Mouse (Mus musculus): ENCODE data around the gene Ech1. TPM values are rescaled to one million over a fixed set of nuclear protein-coding genes. Genes with fewer than 3 reads are reported as not detected.

The Ech1 gene
- polyA plus RNA-seq, 1 experiment from 2014 or later, result 91.4 TPM

DNA sequence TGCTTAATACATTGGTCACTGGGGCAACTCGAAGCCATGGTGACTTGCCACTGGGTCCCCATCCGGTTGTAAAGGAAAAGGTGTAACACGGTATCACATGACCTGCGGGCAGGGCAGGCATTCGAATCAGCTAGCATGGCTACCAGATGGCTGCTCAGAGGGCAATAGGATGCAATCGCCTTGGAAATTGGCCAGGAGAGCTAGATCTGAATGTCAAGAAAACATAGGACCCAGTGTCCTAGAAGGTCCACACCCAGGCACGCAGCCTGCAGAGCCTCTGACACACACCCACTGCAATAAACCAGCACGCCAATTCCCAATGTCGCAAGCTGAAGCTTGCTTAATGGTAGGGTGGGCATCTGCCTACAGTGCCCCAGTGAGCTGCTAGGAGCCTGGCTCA is 13.3 kb downstream of the Ech1 start:
- Histone ChIP-seq H3K9me3 (replicated peaks) (no peaks in the 10 kb centered on the region), H3K4me1 (no peaks in the 10 kb centered on the region), H3K36me3 (no peaks in the 10 kb centered on the region), H3K4me3 (replicated peaks) (no peak overlapping the region), H3K27me3 (replicated peaks) (no peaks in the 10 kb centered on the region), H3K4me2 (no peak overlapping the region), H3K9ac (replicated peaks) (no peak overlapping the region), H3K27ac (replicated peaks) (no peak overlapping the region)
- no peak for ATAC-seq (ENCODE audit: low FRiP score)
- WGBS, result 67% methylated on average over 9 of the region's 9 CpGs

DNA sequence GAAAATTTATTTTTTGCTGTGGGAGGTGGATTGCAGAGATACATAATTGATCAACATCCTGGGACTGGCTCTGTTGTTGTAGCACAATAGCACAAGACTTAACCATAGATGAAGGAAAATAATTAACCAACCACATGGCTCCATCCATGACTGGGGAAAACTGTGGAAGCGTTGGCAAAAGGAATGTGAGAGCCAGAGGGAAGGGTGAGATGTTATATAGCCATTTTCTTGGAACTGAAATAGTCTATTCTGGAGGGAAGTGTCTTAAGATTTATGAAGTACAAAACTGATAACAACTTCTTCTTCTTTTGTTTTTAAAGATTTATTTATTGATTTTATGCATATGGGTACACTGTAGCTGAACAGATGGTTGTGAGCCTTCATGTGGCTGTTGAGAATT is 22.3 kb downstream of the Ech1 start:
- no peak overlapping the region for H3K4me3 ChIP-seq (replicated peaks)
- no peak overlapping the region for H3K9ac ChIP-seq (replicated peaks)
- no peak overlapping the region for H3K27ac ChIP-seq (replicated peaks)
- H3K36me3 ChIP-seq, result no peaks in the 10 kb centered on the region
- H3K4me2 ChIP-seq, result no peak overlapping the region
- H3K4me1 ChIP-seq, result no peaks in the 10 kb centered on the region
- WGBS, result 64% methylated on average over 1 of the region's 1 CpGs
- no peaks in the 10 kb centered on the region for H3K27me3 ChIP-seq (replicated peaks)
- H3K9me3 ChIP-seq (replicated peaks), result no peaks in the 10 kb centered on the region
- ATAC-seq (ENCODE audit: low FRiP score), result no peak

DNA sequence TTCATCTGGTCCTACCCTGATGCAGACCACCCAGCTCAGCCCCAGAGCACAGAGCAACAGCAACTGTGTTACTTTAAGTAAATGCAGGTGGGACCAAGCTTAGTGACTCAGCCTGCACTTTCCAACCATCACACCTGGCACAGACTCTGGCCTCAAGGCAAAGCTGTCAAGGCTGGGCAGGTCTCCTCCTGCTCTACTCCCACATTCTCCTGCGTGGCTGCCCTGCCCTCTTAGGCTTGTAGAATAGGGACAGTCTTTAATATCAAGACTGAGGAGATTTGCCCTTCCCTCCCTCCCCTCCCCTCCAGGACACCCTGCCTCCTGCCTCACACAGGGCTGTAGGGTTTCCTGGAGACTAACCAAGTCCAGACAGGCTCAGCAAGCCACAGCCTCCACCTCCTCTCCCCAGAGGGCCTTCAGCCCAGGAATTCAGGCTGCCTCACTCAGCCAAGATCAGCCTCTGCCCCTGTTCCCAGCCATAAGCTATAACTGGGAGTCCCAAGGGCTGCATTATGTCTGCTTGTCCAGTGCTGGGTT is 24.8 kb downstream of the Ech1 start:
- Histone ChIP-seq H3K27me3 (replicated peaks) (no peaks in the 10 kb centered on the region), H3K4me2 (no peak overlapping the region), H3K27ac (replicated peaks) (no peak overlapping the region), H3K4me1 (no peaks in the 10 kb centered on the region), H3K36me3 (no peaks in the 10 kb centered on the region), H3K9me3 (replicated peaks) (no peaks in the 10 kb centered on the region), H3K9ac (replicated peaks) (no peak overlapping the region), H3K4me3 (replicated peaks) (no peak overlapping the region)
- ATAC-seq (ENCODE audit: low FRiP score), result no peak
- 44% methylated on average over 1 of the region's 1 CpGs for WGBS

DNA sequence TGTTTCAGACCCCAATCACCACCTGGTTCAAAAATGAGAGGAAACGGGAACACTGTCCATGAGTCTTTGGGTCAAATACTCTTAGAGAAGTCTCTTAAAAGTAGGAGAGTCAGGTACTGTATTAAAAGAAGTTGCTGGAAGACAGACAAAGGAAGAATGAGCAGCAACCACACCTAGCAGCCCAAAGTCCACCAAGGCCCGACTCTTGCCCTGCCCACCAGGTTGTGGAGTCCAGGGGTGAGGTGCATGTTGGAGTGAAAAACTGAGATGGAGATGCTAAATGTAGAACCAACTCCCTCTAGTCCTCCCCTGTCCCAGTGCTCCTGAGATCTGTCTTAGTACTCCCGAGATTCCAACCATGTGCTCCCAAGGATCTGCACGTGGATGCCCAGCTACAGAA is 25.6 kb downstream of the Ech1 start:
- H3K4me1 ChIP-seq, result no peaks in the 10 kb centered on the region
- H3K4me3 ChIP-seq (replicated peaks), result no peak overlapping the region
- H3K9me3 ChIP-seq (replicated peaks), result no peaks in the 10 kb centered on the region
- no peaks in the 10 kb centered on the region for H3K36me3 ChIP-seq
- 81% methylated on average over 4 of the region's 4 CpGs for WGBS
- no peak for ATAC-seq (ENCODE audit: low FRiP score)
- H3K4me2 ChIP-seq, result no peak overlapping the region
- H3K27ac ChIP-seq (replicated peaks), result no peak overlapping the region
- H3K9ac ChIP-seq (replicated peaks), result no peak overlapping the region
- no peaks in the 10 kb centered on the region for H3K27me3 ChIP-seq (replicated peaks)

DNA sequence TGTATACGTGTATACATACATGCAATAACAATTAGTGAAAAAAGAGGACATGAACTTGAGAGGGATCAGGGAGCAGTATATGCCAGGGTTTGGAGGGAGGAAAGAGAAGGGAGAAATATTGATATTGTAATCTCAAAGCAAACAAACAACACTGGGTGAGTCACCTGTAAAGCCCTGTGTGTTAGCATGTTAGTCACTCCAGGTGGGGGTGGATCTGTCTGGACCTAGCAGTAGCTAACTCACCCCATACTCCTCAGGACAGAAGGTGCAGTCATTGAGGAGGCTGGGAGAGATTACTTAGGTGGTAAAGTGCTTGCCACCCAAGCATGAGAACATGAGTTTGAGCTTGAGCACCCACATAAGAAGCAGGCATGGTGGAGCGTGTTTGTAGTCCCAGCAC is 34.9 kb downstream of the Ech1 start:
- Histone ChIP-seq H3K4me3 (replicated peaks) (no peak overlapping the region), H3K27me3 (replicated peaks) (no peaks in the 10 kb centered on the region), H3K4me2 (no peak overlapping the region), H3K36me3 (no peaks in the 10 kb centered on the region), H3K4me1 (peaks cover 11% of the 10 kb centered on the region; the same call in 1 of the 2 replicates), H3K9ac (replicated peaks) (no peak overlapping the region), H3K9me3 (replicated peaks) (no peaks in the 10 kb centered on the region), H3K27ac (replicated peaks) (no peak overlapping the region)
- 91% methylated on average over 2 of the region's 2 CpGs for WGBS
- no peak for ATAC-seq (ENCODE audit: low FRiP score)

DNA sequence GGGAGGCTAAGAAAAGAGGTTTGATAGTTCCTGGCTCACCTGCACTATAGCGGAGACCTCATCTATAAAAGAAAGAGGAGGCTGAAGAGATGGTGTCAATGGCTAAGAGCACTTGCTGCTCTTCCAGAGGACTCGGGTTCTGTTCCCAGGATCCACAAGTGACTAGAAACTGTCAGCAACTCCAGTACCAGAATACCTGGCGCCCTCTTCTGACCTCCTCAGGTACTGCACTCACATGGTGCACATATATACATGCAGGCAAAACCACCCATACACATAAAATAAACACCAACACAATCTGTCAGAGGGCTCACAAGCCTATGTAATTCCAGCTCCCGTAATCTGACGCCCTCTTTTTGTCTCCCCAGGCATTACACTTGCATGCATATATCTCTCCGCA is 35.9 kb downstream of the Ech1 start:
- Histone ChIP-seq H3K4me1 (peaks cover 15% of the 10 kb centered on the region), H3K4me2 (no peak overlapping the region), H3K27me3 (replicated peaks) (no peaks in the 10 kb centered on the region), H3K36me3 (no peaks in the 10 kb centered on the region), H3K9me3 (replicated peaks) (no peaks in the 10 kb centered on the region), H3K9ac (replicated peaks) (no peak overlapping the region), H3K27ac (replicated peaks) (no peak overlapping the region), H3K4me3 (replicated peaks) (no peak overlapping the region)
- 89% methylated on average over 6 of the region's 6 CpGs for WGBS
- no peak for ATAC-seq (ENCODE audit: low FRiP score)

DNA sequence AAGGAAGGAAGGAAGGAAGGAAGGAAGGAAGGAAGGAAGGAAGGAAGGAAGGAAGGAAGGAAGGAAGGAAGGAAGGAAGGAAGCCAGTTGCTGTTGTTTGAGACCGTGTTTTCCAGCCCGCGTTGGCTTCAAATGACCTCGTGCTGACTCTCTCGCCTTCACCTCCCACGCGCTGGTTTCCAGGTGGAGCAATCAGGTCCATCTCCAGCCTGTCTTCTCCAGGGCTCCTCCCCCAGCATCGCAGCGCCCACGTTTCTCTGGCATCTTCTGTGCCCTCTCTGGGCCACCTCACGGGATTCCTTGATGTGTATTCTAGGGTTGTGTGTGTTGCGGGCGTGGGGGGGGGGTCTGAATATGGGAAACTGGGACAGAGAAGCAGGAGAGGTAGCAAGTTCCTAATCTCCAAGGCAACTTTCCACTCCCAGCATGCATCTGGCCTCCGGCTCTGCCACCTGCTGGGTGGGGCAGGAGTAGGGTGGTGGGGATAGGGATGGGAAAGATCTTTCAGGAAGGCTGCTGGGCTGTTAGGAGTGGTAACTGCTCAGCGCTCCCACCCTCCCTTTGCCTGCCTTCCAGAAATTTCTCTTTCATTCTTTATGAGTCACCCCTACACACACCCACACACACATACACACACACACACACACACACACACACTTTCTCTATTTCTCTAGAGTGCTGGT is 37.9 kb downstream of the Ech1 start:
- ATAC-seq (ENCODE audit: low FRiP score), result no peak
- WGBS, result 88% methylated on average over 15 of the region's 15 CpGs
- no peaks in the 10 kb centered on the region for H3K9me3 ChIP-seq (replicated peaks)
- H3K36me3 ChIP-seq, result no peaks in the 10 kb centered on the region
- no peak overlapping the region for H3K4me3 ChIP-seq (replicated peaks)
- no peak overlapping the region for H3K9ac ChIP-seq (replicated peaks)
- H3K27me3 ChIP-seq (replicated peaks), result no peaks in the 10 kb centered on the region
- H3K4me2 ChIP-seq, result no peak overlapping the region
- H3K4me1 ChIP-seq, result peaks cover 22% of the 10 kb centered on the region
- H3K27ac ChIP-seq (replicated peaks), result no peak overlapping the region

DNA sequence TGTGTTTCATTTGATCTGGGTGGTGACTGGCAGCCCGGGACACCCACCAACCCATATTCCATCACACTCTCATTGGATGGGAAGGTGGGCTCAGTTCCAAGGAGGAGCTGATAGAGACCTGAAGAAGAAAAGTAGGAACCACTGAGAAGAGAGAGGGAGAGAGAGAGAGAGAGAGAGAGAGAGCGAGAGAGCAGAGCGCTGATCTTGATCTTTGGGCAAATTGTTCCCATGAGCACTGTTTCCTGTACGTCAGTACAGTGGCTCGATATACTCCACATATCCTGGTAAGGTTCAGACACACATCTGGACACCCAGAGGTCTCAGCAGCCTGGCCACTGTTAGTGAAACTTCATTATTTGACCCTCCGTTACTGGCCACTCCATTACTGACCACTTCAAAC is 38.5 kb downstream of the Ech1 start, which contains the start of gene Lgals7:
Gene Lgals7 (plus strand): TSS at position 314 of the 400 bp plus-strand sequence.
- Histone ChIP-seq H3K27me3 (replicated peaks) (no peaks in the 10 kb centered on the region), H3K9ac (replicated peaks) (no peak within 1 kb of the TSS), H3K27ac (replicated peaks) (no peak within 1 kb of the TSS), H3K36me3 (no peaks in the 10 kb centered on the region), H3K9me3 (replicated peaks) (no peaks in the 10 kb centered on the region), H3K4me2 (peak within 1 kb of the TSS; percentile 19; the same call in 1 of the 2 replicates), H3K4me3 (replicated peaks) (no peak within 1 kb of the TSS), H3K4me1 (peaks cover 22% of the 10 kb centered on the region)
- ATAC-seq (ENCODE audit: low FRiP score), result no peak
- WGBS, result 68% methylated on average over 6 of the region's 6 CpGs

DNA sequence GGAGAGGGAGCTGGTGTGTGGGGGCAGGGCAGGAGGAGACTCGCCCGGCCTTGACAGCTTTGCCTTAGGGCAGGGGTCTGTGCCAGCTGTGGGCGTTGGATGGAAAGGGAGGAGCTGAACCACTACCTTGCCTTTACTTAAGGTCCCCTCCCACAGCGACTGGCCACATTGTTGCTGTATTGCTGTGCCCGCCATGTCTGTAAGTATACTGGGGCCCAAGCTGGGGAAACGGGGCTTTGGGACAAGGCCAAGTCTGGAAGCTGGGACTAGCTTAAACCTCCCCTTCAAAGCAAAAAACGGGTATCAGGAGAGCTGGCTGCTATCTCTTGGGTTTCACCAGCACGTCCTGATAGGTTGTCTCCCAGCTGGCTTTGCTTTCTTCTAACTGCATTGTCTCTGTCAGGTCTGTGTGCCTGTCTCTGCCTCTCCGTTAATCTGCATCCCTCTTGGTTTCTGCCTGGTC is 39.3 kb downstream of the Ech1 start:
- Histone ChIP-seq H3K9ac (replicated peaks) (no peak overlapping the region), H3K4me1 (peaks cover 22% of the 10 kb centered on the region), H3K4me3 (replicated peaks) (no peak overlapping the region), H3K36me3 (no peaks in the 10 kb centered on the region), H3K27me3 (replicated peaks) (no peaks in the 10 kb centered on the region), H3K9me3 (replicated peaks) (no peaks in the 10 kb centered on the region), H3K27ac (replicated peaks) (no peak overlapping the region), H3K4me2 (peak overlapping the region; percentile 19; the same call in 1 of the 2 replicates)
- 39% methylated on average over 9 of the region's 9 CpGs for WGBS
- no peak for ATAC-seq (ENCODE audit: low FRiP score)

DNA sequence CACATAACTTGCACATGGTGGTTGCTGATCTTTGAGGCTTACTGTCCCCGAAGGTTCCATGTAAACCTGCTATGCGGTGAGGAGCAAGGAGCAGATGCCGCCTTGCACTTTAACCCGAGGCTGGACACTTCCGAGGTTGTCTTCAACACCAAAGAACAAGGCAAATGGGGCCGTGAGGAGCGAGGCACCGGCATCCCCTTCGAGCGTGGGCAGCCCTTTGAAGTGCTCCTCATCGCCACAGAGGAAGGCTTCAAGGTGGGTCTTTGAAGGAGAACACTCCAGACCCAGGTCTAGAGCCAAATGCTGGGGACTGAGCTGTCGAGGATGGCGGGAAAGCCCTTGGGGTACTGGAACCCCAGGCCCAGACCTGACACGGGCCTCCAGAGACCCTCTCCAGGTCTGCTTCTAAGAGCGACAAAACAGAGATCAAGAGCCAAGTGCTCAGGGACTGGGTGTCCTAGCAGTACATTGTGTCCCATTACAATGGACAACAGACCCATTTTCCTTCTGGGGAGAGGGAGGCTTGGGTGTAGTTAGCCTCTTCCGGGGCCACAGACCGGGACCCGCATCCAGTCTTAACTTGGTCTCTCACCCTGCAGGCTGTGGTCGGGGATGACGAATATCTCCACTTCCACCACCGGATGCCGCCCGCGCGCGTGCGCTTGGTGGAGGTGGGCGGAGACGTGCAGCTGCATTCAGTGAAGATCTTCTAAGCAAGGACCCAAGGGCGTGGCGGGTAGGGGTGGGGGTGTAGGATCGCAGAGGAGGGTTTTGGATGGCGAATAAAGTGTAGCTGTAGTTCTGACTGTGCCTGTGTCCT is 40.7 kb downstream of the Ech1 start:
- ATAC-seq (ENCODE audit: low FRiP score), result peak; percentile 75
- no peaks in the 10 kb centered on the region for H3K36me3 ChIP-seq
- H3K9me3 ChIP-seq (replicated peaks), result no peaks in the 10 kb centered on the region
- H3K4me2 ChIP-seq, result peak overlapping the region; percentile 56
- H3K4me1 ChIP-seq, result peaks cover 22% of the 10 kb centered on the region
- H3K27ac ChIP-seq (replicated peaks), result no peak overlapping the region
- peak overlapping the region; percentile 29 for H3K4me3 ChIP-seq (replicated peaks)
- no peaks in the 10 kb centered on the region for H3K27me3 ChIP-seq (replicated peaks)
- 43% methylated on average over 33 of the region's 33 CpGs for WGBS
- H3K9ac ChIP-seq (replicated peaks), result peak overlapping the region; percentile 32; the same call in 1 of the 2 replicates

DNA sequence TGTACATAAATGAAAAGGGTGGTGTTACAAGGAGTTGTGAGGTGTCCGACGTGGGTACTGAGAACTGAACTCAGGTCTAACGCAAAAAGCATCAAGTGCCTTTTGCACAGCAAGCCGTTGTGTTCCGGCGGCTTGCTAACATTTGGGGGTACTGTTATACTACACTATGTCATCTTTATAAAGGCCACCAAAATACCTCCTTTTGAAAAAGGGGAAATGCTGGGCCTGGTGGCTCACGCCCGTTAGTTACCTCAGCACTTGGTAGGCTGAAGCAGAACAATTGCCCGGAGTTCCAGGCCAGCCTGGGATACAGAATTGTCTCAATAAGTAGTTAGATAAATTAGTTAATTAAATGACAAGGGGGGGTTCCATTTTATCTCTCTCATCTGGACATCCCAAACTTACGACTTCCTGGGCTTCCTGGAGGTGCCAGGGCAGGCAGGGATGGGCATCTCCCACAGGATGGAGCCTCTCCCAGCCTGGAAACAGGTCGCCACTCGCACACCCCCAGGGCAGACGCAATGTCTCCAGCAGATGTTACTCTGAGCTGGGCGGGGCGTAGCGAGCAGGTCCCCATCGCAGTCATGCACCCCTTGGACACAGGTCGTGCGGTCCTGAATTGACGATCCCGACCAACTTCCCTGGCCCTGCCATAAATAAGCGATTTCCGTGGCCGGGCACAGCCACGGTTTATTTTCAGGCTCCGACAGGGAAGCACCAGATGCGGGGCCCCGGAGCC is 41.9 kb downstream of the Ech1 start:
- H3K36me3 ChIP-seq, result no peaks in the 10 kb centered on the region
- no peak for ATAC-seq (ENCODE audit: low FRiP score)
- peaks cover 22% of the 10 kb centered on the region for H3K4me1 ChIP-seq
- H3K9ac ChIP-seq (replicated peaks), result no peak overlapping the region
- no peak overlapping the region for H3K4me2 ChIP-seq
- no peak overlapping the region for H3K4me3 ChIP-seq (replicated peaks)
- no peaks in the 10 kb centered on the region for H3K9me3 ChIP-seq (replicated peaks)
- no peaks in the 10 kb centered on the region for H3K27me3 ChIP-seq (replicated peaks)
- 88% methylated on average over 28 of the region's 28 CpGs for WGBS
- H3K27ac ChIP-seq (replicated peaks), result no peak overlapping the region
